Mouse (Mus musculus) forebrain, embryonic 16.5 days (tissue): ENCODE results near the gene Zfp426. TPM values are rescaled to one million over a fixed set of nuclear protein-coding genes. Genes with fewer than 3 reads are reported as not detected.

Source experiments
- ATAC-seq: fragments of 200-750 bp; cut with Nextera tagmentation; 2 replicates; pipeline ENCODE4 v1.8.0; 2017; ENCODE audit warnings: mild to moderate bottlenecking, moderate library complexity
- H3K27ac ChIP-seq: fragments of 300-500 bp; sonication (generic); 2 replicates; pipeline ENCODE4 v1.5.1; 2014; ENCODE audit warnings: low read length, control low read depth
- H3K27me3 ChIP-seq: fragments of 300-500 bp; sonication (generic); replicated peaks from 2 replicates; pipeline ENCODE4 v1.6.1; 2014; ENCODE audit warnings: low read length; ENCODE audit not compliant: control insufficient read depth, insufficient read depth
- H3K36me3 ChIP-seq: fragments of 300-500 bp; sonication (generic); 2 replicates; pipeline ENCODE4 v1.6.1; 2014; ENCODE audit not compliant: control insufficient read depth, insufficient read depth
- H3K4me1 ChIP-seq: fragments of 300-500 bp; sonication (generic); replicated peaks from 2 replicates; pipeline ENCODE4 v1.6.1; 2014; ENCODE audit warnings: low read length; ENCODE audit not compliant: control insufficient read depth, insufficient read depth
- H3K4me2 ChIP-seq: fragments of 300-500 bp; sonication (generic); 2 replicates; pipeline ENCODE4 v1.6.1; 2014; ENCODE audit warnings: mild to moderate bottlenecking, low read length, control low read depth
- H3K4me3 ChIP-seq: fragments of 300-500 bp; sonication (generic); replicated peaks from 2 replicates; pipeline ENCODE4 v1.5.1; 2014; ENCODE audit warnings: mild to moderate bottlenecking, low read length, control low read depth
- H3K9ac ChIP-seq: fragments of 300-500 bp; sonication (generic); replicated peaks from 2 replicates; pipeline ENCODE4 v1.6.1; 2014; ENCODE audit warnings: low read depth, low read length, control low read depth
- H3K9me3 ChIP-seq: fragments of 300-500 bp; sonication (generic); 2 replicates; pipeline ENCODE4 v1.6.1; 2016; ENCODE audit warnings: low read length; ENCODE audit not compliant: control insufficient read depth
- WGBS: fragments of 180-500 bp; shearing (Covaris S2); extraction: QIAGEN DNeasy Blood & Tissue Kit; methylation state at CpG from one replicate; pipeline ENCODE4 v1.1.7; 2014; 5-methylcytosine and 5-hydroxymethylcytosine counted together
- polyA plus RNA-seq: library from polyadenylated mRNA; unstranded; fragments of >200 nt; fragmentation: Nextera tagmentation; extraction: Ambion mirVana; gene quantifications from 2 replicates; pipeline ENCODE4 v1.2.1, GENCODE M21; 2015

Gene Zfp426
- polyA plus RNA-seq, 1 experiment from 2014 or later: 36.7 TPM

- ATAC-seq: no peak
Observed at GRCm38 (mm10) chr9:20514016-20514415, 21.5 kb upstream of the Zfp426 start.

GRCm38 (mm10) chr9:20512714-20513113, 20.2 kb upstream of the Zfp426 start:
- Histone ChIP-seq H3K4me1 (peaks cover 14% of the 10 kb centered on the region), H3K9ac (no peak overlapping the region), H3K4me3 (no peak overlapping the region), H3K27ac (no peak overlapping the region), H3K9me3 (no peaks in the 10 kb centered on the region), H3K27me3 (no peaks in the 10 kb centered on the region), H3K36me3 (peaks cover 3% of the 10 kb centered on the region; the same call in 1 of the 2 replicates), H3K4me2 (no peak overlapping the region)
- 92% methylated on average over 8 of the region's 8 CpGs for WGBS
- ATAC-seq: no peak

More at GRCm38 (mm10) chr9:20514016-20514415, 21.5 kb upstream of the Zfp426 start:
- Histone ChIP-seq H3K4me2 (no peak overlapping the region), H3K9ac (no peak overlapping the region), H3K9me3 (no peaks in the 10 kb centered on the region), H3K4me3 (no peak overlapping the region), H3K27ac (no peak overlapping the region), H3K36me3 (peaks cover 3% of the 10 kb centered on the region; the same call in 1 of the 2 replicates), H3K27me3 (no peaks in the 10 kb centered on the region), H3K4me1 (peaks cover 23% of the 10 kb centered on the region)
- WGBS: 87% methylated on average over 3 of the region's 3 CpGs

GRCm38 (mm10) chr9:20511645-20512044, 19.1 kb upstream of the Zfp426 start:
- Histone ChIP-seq H3K4me2 (no peak overlapping the region), H3K4me1 (peaks cover 10% of the 10 kb centered on the region), H3K4me3 (no peak overlapping the region), H3K27ac (no peak overlapping the region), H3K27me3 (no peaks in the 10 kb centered on the region), H3K9me3 (no peaks in the 10 kb centered on the region), H3K36me3 (peaks cover 9% of the 10 kb centered on the region; the same call in 1 of the 2 replicates), H3K9ac (no peak overlapping the region)
- 86% methylated on average over 4 of the region's 4 CpGs for WGBS
- no peak for ATAC-seq

GRCm38 (mm10) chr9:20510346-20510745, 17.8 kb upstream of the Zfp426 start:
- Histone ChIP-seq H3K4me3 (no peak overlapping the region), H3K4me1 (peaks cover 5% of the 10 kb centered on the region; the same call in 1 of the 2 replicates), H3K27me3 (no peaks in the 10 kb centered on the region), H3K36me3 (peaks cover 17% of the 10 kb centered on the region), H3K9ac (no peak overlapping the region), H3K27ac (no peak overlapping the region), H3K9me3 (no peaks in the 10 kb centered on the region), H3K4me2 (no peak overlapping the region)
- WGBS: 63% methylated on average over 1 of the region's 1 CpGs
- no peak for ATAC-seq

GRCm38 (mm10) chr9:20509676-20510075, 17.1 kb upstream of the Zfp426 start:
- H3K9ac ChIP-seq: no peak overlapping the region
- WGBS: 79% methylated on average over 3 of the region's 3 CpGs
- no peaks in the 10 kb centered on the region for H3K9me3 ChIP-seq
- H3K27me3 ChIP-seq: no peaks in the 10 kb centered on the region
- ATAC-seq: no peak
- H3K36me3 ChIP-seq: peaks cover 23% of the 10 kb centered on the region
- no peak overlapping the region for H3K27ac ChIP-seq
- H3K4me1 ChIP-seq: peaks cover 4% of the 10 kb centered on the region; the same call in 1 of the 2 replicates
- no peak overlapping the region for H3K4me3 ChIP-seq
- no peak overlapping the region for H3K4me2 ChIP-seq

GRCm38 (mm10) chr9:20504801-20505200, 12.3 kb upstream of the Zfp426 start:
- no peak overlapping the region for H3K27ac ChIP-seq
- no peak overlapping the region for H3K4me2 ChIP-seq
- H3K4me1 ChIP-seq: no peaks in the 10 kb centered on the region
- no peaks in the 10 kb centered on the region for H3K27me3 ChIP-seq
- no peak for ATAC-seq
- no peak overlapping the region for H3K4me3 ChIP-seq
- WGBS: 95% methylated on average over 5 of the region's 5 CpGs
- H3K36me3 ChIP-seq: peaks cover 60% of the 10 kb centered on the region
- H3K9ac ChIP-seq: no peak overlapping the region
- H3K9me3 ChIP-seq: no peaks in the 10 kb centered on the region

- peaks cover 35% of the 10 kb centered on the region for H3K4me1 ChIP-seq
- H3K9me3 ChIP-seq: no peaks in the 10 kb centered on the region
- H3K27me3 ChIP-seq: no peaks in the 10 kb centered on the region
- peak overlapping the region; percentile 64 for H3K4me3 ChIP-seq
- H3K4me2 ChIP-seq: peak overlapping the region; percentile 84
- H3K9ac ChIP-seq: peak overlapping the region; percentile 86
- peak overlapping the region; percentile 91 for H3K27ac ChIP-seq
- WGBS: 7% methylated on average over 9 of the region's 9 CpGs
- ATAC-seq: no peak
- peaks cover 18% of the 10 kb centered on the region for H3K36me3 ChIP-seq
Observed at GRCm38 (mm10) chr9:20493281-20493680, 735 bp upstream of the Zfp426 start.

- Histone ChIP-seq H3K4me3 (peak overlapping the region; percentile 64), H3K4me1 (peaks cover 35% of the 10 kb centered on the region), H3K27ac (peak overlapping the region; percentile 91), H3K9ac (peak overlapping the region; percentile 86), H3K9me3 (no peaks in the 10 kb centered on the region), H3K4me2 (peak overlapping the region; percentile 86), H3K27me3 (no peaks in the 10 kb centered on the region), H3K36me3 (peaks cover 9% of the 10 kb centered on the region)
- 11% methylated on average over 20 of the region's 20 CpGs for WGBS
- no peak for ATAC-seq
Observed at GRCm38 (mm10) chr9:20491858-20492526, 554 bp downstream of the Zfp426 start.

- no peak overlapping the region for H3K4me3 ChIP-seq
- H3K4me1 ChIP-seq: peaks cover 35% of the 10 kb centered on the region
- H3K36me3 ChIP-seq: peaks cover 11% of the 10 kb centered on the region
- H3K9me3 ChIP-seq: no peaks in the 10 kb centered on the region
- H3K27me3 ChIP-seq: no peaks in the 10 kb centered on the region
- no peak overlapping the region for H3K4me2 ChIP-seq
- no peak for ATAC-seq
- H3K27ac ChIP-seq: no peak overlapping the region
- 88% methylated on average over 5 of the region's 5 CpGs for WGBS
- H3K9ac ChIP-seq: no peak overlapping the region
Observed at GRCm38 (mm10) chr9:20489536-20489935, 3.0 kb downstream of the Zfp426 start.
